Mouse (Mus musculus) lung, embryonic 16.5 days (tissue): ENCODE measurements around the gene Ptges. TPM values are rescaled to one million over a fixed set of nuclear protein-coding genes. Genes with fewer than 3 reads are reported as not detected.

Experiments
- polyA plus RNA-seq: library from polyadenylated mRNA; unstranded; fragments of >200 nt; fragmentation: Nextera tagmentation; extraction: Ambion mirVana; gene quantifications from 2 replicates; pipeline ENCODE4 v1.2.1, GENCODE M21; 2015

The Ptges gene
- polyA plus RNA-seq, 1 experiment from 2014 or later = 27.9 TPM

Other genes with a start within 250 kb of the Ptges start
- gene 1700001O22Rik, start 126.2 kb downstream of the Ptges start, polyA plus RNA-seq = 3.7 and 4.2 TPM in 2 replicates
- gene Ntmt1, start 122.0 kb downstream of the Ptges start, polyA plus RNA-seq = 76.4 and 76.6 TPM in 2 replicates
- 32.7 and 33.5 TPM in 2 replicates for gene Asb6, start 99.5 kb downstream of the Ptges start, polyA plus RNA-seq
- gene Prrx2, start 94.9 kb downstream of the Ptges start, polyA plus RNA-seq = 7.2 and 9.4 TPM in 2 replicates
- gene Tor1b, start 23.1 kb upstream of the Ptges start, polyA plus RNA-seq = 35.0 and 38.4 TPM in 2 replicates
- gene Tor1a, start 38.1 kb upstream of the Ptges start, polyA plus RNA-seq = 72.8 and 77.1 TPM in 2 replicates
- gene BC005624, start 52.3 kb upstream of the Ptges start, polyA plus RNA-seq = 57.6 and 58.9 TPM in 2 replicates
- gene Usp20, start 52.4 kb upstream of the Ptges start, polyA plus RNA-seq = 16.3 and 16.5 TPM in 2 replicates
- 15.6 and 18.1 TPM in 2 replicates for gene Fnbp1, start 212.1 kb upstream of the Ptges start, polyA plus RNA-seq
- gene Gpr107, start 222.5 kb upstream of the Ptges start, polyA plus RNA-seq = 32.2 and 34.3 TPM in 2 replicates